Mouse (Mus musculus) forelimb bud, embryonic 11.5 days (tissue): Measurements from ENCODE around the gene Gm49450.
A peak's percentile ranks its signal among the peaks of the same experiment; 100 is the strongest.
"Not testable (repeated sequence)": the region's sequence is repeated elsewhere in the genome, so short reads cannot be mapped to it uniquely, and the experiment has no call there.

Experiments
- DNase-seq: peaks from one replicate; pipeline ENCODE4 v3.0.0-alpha.2; 2012; ENCODE audit warnings: low read depth, low spot score

Gm49450 gene

GRCm38 (mm10) chr15:98956000-98956399 is 2.6 kb upstream of the Gm49450 start:
- DNase-seq: no peak

GRCm38 (mm10) chr15:98955324-98955723 is 2.0 kb upstream of the Gm49450 start:
- no peak for DNase-seq

- no peak for DNase-seq
Measured at GRCm38 (mm10) chr15:98954425-98955253, 1.3 kb upstream of the Gm49450 start.

GRCm38 (mm10) chr15:98952751-98953400 is 475 bp downstream of the Gm49450 start:
- peak; percentile 88 for DNase-seq

GRCm38 (mm10) chr15:98952063-98952455 is 1.3 kb downstream of the Gm49450 start:
- no peak for DNase-seq

- DNase-seq: not testable (repeated sequence)
Measured at GRCm38 (mm10) chr15:98951122-98952062, 2.0 kb downstream of the Gm49450 start.

GRCm38 (mm10) chr15:98949607-98949892 is 3.8 kb downstream of the Gm49450 start:
- no peak for DNase-seq

- no peak for DNase-seq
Measured at GRCm38 (mm10) chr15:98948857-98949606, 4.3 kb downstream of the Gm49450 start.

GRCm38 (mm10) chr15:98948382-98948781 is 5.0 kb downstream of the Gm49450 start:
- DNase-seq: no peak

GRCm38 (mm10) chr15:98947884-98948283 is 5.5 kb downstream of the Gm49450 start:
- DNase-seq: no peak

- DNase-seq: no peak
Measured at GRCm38 (mm10) chr15:98943133-98943532, 10.2 kb downstream of the Gm49450 start.

- no peak for DNase-seq
Measured at GRCm38 (mm10) chr15:98942081-98942480, 11.3 kb downstream of the Gm49450 start.

- DNase-seq: no peak
Measured at GRCm38 (mm10) chr15:98941539-98941938, 11.8 kb downstream of the Gm49450 start.

GRCm38 (mm10) chr15:98940816-98941215 is 12.5 kb downstream of the Gm49450 start:
- DNase-seq: no peak

GRCm38 (mm10) chr15:98934217-98934839 is 19.0 kb downstream of the Gm49450 start, which contains the start of gene Tuba1b:
Tuba1b (minus strand) TSS chr15:98934565.
- DNase-seq: peak; percentile 88

- DNase-seq: peak; percentile 98
Measured at GRCm38 (mm10) chr15:98933833-98934216, 19.5 kb downstream of the Gm49450 start.

GRCm38 (mm10) chr15:98933004-98933671 is 20.2 kb downstream of the Gm49450 start:
- DNase-seq: not testable (repeated sequence)

GRCm38 (mm10) chr15:98930998-98931397 is 22.4 kb downstream of the Gm49450 start:
- no peak for DNase-seq

- DNase-seq: no peak
Measured at GRCm38 (mm10) chr15:98930017-98930734, 23.2 kb downstream of the Gm49450 start.
